Mouse (Mus musculus): ENCODE data around the gene Hoxa13.

Gene Hoxa13

DNA sequence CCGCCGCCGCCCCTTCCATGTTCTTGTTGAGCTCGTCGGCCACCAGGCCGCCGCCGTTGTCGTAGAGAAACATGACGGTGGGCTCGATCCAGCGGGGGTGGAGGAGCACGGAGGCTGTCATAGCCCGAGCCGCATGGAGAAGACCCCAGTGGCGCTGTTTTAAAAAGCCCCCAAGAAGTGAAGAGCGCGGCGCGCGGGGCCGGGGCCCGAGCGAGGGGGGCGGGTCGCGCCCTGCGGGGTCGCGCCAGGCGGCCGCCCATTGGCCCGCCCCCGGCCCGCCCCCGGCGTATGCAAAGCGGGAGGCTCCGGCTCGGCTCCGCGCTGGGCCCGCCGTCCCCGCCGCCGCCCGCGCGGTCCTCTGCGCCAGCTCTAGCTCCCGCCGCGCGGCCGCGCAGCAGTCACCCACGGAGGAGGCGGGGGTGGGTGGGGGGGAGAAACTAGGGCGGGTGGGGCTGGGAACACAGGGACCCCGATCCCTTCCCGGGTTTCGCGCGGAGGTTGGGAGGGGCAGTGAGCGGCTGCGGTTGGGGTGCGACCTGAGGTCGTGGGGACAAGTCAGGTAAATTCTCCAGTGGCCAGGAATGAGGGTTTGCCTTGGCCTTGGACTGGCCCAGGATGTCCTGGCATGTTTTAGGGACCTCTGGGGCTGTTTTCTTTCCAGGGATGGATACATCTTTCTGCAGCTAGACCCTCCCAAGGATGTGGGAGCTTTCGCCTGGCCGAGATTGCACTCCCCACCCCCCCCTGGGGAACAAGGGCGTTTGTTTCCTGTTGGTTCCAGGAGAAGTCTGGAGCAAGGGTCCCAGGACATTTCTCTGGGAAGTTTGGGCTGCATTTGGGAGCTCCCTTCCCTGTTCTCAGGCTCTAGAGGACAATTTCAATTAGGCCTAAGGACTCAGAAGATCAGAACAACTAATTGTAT, at the start of gene Hoxa13:
Hoxa13 (minus strand) TSS at position 227 of the 922 bp plus-strand sequence.
- DNase-seq (ENCODE audit: low spot score in 2 of 2) = no peak

DNA sequence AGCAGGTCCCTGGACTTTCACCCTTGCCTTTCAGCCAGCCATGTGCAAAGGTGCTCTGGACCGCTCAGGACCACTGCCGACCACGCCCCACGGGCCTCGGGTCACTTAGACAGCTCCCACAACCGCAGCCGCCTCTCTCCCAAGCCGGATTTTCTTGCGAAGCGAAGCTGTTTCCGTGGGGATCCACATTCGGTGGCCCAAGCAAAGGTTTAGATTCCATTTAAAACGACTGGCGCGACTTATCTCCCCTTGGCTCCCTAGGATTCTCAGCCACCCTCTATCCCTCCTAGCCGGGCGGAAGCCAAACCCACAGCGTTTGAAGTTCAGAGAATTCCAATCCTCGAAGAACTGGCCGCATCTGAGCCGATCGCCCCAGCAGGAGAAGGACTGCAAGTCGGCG, 49.7 kb upstream of the Hoxa13 start:
- no peak for DNase-seq (ENCODE audit: low spot score in 2 of 2)

DNA sequence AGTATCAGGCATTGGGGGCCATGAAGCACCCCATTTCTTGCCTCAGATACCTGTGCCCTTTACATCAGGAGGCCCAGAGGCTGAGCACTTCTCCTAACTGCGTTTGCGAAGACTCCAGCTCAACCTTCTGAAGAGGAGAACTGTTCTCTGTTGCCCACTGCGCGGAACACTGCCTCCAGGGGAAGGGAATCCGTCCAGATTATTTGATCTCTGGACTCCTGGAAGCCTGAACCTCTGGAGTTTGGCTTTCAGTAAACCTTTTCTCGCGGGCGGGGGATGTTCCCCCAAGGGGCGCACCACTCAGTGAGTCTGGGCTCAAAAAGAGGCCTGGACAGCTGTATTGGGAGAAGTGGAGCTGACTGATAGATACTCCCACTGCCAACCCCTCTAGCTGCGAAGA, 49.1 kb upstream of the Hoxa13 start:
- no peak for DNase-seq (ENCODE audit: low spot score in 2 of 2)

DNA sequence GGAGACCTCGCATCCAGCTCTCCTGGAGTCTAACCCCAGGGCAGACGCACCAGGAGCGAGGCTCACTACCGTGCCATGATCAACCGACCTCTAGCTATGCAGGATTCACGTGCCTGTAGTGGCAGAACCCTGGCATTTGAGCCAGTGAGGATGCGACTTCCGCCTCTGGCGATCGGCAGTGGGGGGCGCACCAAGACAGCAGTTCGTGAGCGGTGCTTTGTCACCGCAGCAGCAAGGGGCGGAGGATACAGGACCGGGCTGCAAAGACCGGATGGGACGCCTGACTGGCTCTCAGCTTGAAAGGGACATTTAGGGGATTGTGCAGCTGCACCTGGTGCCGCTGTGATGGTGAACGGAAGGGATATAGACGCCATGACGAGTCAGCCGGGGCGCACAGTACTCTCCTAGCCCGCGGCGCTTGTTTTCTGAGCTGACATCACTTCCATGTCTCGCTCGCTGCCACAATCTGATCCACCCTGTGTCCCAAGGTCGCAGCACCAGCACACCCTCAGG, 45.3 kb upstream of the Hoxa13 start:
- DNase-seq (ENCODE audit: low spot score in 2 of 2) = peak; percentile 33 to 65

DNA sequence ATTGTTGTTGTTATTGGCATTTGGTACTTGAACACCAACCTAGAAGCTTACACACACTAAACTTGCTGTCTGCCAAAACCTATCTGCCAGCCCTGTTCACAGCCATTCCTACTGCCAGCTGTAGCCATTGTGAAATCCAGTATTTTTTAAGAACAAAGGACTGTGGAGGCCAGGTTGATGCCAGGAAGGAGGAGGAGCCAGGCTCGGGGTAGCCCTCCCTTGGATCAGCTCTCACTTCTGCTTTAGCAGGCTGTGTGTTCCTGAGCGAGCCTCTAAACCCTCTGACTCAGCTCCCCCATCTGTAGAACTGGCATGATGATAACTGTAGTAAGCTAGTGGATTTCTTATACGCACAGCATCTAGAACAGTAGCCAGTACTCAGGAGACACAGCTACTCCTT, 42.7 kb upstream of the Hoxa13 start:
- DNase-seq (ENCODE audit: low spot score in 2 of 2) = no peak

DNA sequence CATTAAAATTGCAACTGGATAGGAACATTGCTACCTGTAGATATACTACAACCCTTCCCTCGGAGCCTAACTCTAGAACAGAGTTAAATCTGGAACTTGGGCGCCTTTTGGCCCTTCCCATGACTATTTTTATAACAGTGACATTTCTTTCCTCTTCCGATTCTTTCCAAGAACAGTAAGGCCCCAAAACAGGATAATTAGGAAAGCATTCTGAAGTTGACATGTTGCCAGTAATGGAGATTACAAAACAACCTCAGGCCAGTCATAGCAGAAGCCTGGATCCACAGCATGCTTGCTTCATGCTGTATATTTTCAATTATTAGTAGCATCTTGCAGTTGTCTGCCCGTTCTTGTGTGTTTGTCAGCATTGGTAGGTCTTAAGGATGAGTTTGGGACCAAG, 40.1 kb upstream of the Hoxa13 start:
- DNase-seq (ENCODE audit: low spot score in 2 of 2) = no peak

DNA sequence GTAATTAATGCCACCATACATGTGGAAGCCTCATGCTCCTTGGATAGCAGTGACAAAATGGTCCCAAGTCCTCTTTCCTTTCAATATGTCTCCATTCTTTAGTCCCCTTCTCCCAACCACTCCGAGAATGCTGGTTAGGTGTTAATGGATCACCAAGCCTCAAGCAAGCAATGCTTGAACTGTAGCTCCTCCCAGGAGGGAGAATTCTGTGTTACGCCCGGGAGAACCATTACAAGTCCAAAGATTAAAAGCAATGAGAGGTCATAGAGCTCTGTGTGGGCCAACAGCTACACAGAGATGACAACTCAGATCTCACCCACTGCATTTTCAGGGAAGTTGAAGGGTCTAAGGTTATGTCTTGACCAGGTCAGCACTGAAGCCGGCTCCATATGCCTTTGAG, 37.8 kb upstream of the Hoxa13 start:
- DNase-seq (ENCODE audit: low spot score in 2 of 2) = no peak

DNA sequence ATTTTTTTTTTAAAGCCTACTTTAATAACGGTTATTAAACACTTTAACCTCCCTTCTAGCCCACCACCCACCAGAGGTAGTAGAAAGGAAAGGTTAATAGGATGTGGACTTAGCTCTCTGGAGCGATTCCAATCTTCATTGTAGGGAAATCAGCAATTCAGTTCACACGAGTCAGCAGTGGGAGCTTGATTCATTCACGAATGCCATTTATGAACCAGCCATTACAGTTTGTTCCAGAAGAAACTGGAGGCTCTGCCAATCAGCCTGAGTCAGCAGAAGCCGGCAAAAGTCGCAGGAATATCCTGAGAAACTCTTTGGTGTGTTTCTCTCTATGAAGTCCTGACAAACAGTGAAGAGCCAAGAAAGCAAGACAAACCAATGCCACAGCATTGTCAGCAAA, 33.9 kb upstream of the Hoxa13 start:
- DNase-seq (ENCODE audit: low spot score in 2 of 2) = no peak

DNA sequence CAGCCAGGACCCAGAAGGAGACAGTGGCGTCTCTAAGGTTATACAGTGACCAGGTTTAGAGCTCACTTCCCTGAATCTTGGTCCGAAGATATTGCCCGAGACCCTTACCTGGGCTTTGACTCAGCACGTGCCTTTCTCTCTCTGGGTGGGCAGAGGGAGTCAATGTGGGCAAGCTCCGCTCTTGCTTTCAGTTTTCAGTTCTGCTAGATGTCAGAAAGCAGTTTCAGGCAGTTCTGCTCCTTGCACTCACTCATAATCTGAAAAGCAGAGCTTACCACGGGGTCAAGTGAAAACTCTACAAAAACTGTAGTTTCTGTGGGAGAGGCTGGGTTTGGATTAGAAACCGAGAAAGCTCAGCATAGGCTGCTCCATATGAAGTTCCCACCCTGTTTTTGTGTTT, 31.6 kb upstream of the Hoxa13 start:
- DNase-seq (ENCODE audit: low spot score in 2 of 2) = no peak

DNA sequence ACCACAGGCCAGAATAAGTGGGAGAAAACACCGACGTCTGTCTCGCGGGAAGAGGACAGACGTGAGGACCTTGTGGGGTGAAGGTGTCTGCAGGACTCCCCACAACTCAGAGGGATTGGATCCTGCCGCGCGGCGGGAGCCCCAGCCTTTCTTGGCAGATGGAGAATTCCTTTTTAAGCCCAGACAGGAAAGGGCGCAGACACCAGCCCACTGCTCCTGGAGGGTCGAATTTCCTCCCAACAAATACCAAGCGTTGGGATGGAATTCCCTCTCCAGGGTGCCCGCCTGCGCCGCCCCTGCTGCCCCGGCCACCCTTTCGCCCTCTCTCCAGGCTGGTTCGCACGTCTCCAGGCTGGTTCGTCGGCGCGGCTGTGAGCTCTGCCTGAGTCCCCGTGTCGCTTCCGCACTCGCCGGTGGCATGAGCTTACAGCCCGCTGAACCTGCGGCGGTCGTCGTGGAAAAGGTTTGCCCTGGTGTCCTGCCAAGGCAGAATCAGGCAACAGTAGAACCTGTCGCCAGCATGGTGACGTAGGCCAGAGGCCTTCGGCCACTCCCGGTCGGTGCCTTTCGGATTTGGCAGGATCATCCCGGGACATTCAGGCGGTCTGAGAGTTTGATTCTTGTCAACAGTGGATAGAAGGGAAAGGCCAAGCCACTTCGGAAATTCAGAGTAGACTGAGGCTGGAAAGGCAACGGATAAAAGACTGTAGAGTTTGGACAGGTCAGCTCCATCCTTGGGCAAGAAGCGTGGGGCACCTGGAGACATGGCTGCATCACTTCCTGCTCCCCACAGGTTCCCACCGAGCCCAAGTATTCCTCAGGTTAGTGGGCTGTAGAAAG, 30.6 kb upstream of the Hoxa13 start:
- no peak for DNase-seq (ENCODE audit: low spot score in 2 of 2)

DNA sequence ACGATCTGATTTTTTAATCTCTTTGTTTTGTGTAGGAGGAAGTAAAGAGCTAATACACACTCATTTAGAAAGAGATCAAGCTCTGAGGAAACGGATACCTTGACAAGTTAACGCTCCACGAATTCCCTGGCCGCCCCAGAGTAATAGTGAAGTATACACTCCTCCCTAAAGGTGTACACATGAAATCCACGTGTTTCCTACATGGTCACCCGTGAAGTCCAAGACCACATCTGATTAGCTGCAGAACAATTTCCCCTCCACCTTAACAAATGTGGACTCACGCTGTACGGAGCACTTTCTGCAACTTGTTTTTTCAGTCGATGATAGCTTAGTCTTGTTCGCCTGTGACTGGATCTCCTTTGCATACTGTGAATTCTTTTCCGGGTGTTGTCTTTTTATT, 29.5 kb upstream of the Hoxa13 start:
- DNase-seq (ENCODE audit: low spot score in 2 of 2) = no peak

DNA sequence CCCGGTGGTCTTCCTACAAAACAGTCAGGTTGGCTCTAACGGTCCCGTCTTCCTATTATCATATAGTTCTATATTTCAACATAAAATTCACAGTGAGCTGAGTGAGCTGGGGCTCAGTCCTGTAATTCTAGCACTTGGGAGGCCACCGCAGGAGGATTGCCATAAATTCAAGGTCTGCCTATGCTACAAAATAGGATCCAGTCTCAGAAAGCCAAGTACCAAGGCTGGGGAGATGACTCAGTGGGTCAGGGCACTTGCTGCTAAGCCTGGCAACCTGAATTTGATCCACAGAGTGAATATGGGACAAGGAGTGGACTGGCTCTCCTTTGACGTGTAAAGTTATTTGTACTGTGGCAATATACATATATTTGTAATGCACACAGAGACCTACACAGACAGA, 23.2 kb upstream of the Hoxa13 start:
- no peak for DNase-seq (ENCODE audit: low spot score in 2 of 2)

DNA sequence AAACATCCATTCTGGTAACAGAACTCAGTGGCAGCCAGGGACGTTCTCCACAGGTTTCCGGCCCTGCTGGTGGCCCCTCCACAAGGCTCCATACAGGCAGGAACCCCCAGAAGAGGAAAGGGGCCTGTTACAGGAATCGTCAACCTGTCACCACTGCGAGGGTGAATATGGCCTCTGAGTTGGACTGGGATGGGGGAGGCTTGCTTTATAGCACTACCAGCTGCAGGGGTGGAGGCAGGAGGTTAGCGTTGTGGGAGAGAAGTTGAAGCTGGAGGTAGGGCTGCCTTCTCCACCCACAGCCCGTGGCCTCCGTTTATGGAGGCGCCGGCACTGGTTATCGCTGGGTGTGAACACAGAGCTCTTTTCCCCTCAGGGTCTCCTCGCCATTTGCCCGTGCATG, 20.4 kb upstream of the Hoxa13 start:
- no peak for DNase-seq (ENCODE audit: low spot score in 2 of 2)

DNA sequence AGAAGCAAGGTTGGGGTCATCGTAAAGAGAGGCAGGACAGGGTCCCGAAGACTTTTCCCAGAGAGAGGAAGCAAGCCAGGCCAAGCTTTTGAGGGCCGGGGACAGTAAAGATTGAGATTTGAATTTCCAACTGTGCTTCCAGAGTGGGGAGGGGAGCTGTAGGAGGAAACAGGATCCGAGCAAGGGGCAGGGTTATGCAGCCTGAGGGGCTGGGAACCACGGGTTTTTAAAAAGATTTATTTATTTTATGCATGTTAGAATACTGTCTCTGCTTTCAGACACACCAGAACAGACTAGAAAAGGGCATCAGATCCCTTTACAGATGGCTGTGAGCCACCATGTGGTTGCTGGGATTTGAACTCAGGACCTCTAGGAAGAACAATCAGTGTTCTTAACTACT, 16.2 kb upstream of the Hoxa13 start:
- no peak for DNase-seq (ENCODE audit: low spot score in 2 of 2)

DNA sequence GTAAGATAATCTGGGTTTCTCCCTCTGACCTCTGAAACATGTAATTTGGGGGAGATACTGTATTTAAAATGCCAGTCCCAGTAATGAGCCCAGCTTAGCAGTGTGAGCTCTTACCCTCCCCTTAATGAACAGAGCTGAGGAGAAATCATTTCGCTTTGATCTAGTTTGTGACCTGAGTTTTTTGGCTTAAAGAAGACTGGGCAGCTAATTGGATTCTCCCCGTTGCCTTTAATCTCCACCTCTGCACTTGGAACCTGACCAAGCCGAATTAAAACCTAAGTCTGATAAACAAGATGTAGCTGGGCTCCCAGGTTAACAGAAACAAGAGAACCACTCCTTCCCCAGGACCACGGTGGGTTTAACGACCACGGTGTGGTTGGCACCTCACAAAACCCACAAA, 15.7 kb upstream of the Hoxa13 start:
- no peak for DNase-seq (ENCODE audit: low spot score in 2 of 2)

DNA sequence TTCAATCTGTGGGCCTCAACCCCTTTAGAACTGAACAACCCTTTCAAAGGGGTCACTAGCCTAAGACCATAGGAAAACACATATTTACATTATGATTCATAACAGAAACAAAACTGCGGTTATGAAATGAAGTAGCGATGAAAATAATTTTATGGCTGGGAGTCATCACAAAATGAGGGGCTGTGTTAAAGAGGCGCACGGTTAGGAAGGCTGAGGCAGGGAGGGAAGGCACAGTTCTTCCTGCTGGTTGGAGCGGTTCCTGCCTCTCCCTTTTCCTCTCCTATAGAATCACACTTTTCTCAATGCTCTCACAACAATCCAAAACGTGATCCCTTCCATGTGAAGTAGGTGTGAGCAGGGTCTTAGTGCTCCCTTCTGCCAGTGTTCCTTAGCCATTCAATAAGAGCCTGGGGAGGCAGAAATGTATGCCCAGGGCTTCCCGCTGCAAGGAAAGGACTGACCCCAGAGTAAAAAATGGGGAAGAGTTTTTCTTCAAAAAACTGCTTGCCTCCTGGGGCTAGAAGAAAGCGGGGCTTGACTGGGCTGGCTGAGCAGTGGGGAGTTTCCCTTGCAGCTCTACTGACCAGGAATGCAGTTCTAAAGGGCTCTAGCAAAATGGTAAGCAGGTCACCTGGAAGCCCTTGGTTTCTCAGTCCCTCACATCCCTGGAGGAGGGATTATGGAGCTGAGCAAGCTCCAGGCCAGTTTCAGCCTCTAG, 15.0 kb upstream of the Hoxa13 start:
- no peak for DNase-seq (ENCODE audit: low spot score in 2 of 2)

DNA sequence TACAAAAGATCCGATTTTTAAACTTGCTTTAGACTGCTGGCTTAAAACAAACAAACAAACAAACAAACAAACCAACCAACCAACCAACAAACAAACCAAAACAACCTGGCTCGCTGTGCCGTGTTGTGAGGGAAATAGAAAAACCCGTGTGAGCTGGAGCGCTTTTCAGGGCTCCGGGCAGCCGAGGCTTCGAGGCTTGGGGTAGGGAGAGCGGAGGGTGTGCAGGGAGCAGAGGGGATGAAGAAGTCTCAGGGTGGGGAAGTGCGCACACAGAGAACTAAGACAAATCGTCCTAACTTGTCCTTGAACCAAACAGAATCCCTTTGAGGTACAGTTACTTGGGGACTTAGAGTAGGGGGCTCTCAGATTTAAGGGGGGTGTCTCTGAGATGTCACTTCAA, 13.9 kb upstream of the Hoxa13 start:
- no peak for DNase-seq (ENCODE audit: low spot score in 2 of 2)

DNA sequence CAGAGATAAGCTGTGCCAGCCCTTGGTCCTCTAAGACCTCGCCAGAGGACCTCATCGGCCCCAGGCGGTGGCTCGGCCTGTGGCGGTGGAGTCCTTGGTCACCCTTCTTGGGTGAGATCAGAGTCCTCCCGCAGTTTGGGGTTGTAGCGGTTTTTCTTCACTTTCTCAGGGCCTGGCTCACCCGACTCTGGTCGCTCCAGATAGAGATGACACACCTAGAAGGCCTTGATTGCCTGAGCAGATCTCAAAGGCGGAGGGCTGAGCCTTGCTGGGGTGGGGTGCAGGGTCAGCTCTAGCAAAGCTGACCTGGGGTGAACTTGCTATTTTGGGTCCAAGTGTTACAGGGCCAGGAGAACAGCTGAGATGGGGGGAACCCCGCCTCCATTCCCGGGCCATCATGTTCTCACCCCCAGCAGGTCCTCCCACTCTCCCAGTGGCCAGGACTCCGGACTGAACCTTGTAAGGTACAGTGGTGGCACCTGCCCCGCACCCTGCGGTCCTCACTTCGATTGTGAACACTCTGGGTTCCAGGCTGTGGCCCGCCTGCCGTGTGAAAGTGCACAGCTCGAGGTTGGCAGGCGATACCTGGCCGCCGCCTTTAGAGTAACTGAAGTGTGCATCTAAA, 13.1 kb upstream of the Hoxa13 start:
- DNase-seq (ENCODE audit: low spot score in 2 of 2) = no peak

DNA sequence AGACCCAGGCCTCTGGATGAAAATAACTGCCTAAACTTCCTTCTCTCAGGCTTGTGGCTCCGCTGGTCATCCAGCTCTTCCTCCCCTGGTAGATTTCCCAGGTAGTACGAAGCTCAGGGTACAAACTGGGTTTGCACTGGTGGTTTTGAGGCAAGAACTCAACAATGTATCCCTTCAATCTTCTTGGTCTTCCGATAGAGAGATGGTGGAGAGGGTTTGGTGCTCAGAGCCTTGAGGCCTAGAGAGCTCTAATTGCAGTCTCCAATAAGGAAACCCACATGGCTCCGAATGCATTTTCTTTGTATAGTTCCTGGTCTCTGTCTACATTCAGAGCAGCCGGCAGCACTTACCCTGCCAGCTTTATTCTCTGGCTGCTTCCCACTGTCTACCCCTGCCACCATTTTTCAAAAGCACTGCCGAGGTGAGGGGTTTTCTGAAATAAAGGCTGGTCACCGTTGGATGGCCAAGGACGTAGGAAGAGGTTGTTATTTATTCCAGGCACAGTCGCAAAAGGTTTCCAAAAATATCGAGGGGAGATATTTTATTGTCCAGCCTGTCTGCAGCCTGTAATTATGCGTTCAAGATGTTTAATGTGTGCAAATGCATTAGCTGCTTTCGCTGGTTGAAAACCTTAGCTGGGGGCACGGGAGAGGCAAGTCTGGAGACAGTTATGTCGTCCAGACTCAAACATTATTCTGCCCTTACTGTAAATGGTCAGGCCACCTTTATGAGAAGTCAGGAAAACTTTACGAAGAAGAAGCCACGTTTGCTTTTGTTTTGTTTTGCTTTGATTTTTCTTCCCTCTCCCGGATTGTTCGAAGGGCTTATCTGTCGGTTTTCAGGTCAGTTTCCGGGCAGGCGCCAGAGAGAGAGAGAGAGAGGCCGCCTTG, 12.3 kb upstream of the Hoxa13 start:
- no peak for DNase-seq (ENCODE audit: low spot score in 2 of 2)

Measured in spleen, postnatal 4 days (tissue).